Mouse (Mus musculus) liver, embryonic 13.5 days (tissue): Measurements from ENCODE around the gene Smtnl1. TPM values are rescaled to one million over a fixed set of nuclear protein-coding genes. Genes with fewer than 3 reads are reported as not detected.

Experiments used
- ATAC-seq: fragments of 200-750 bp; cut with Nextera tagmentation; 2 replicates; pipeline ENCODE4 v1.8.0; 2017; ENCODE audit warnings: low read depth, mild to moderate bottlenecking, moderate number of reproducible peaks, moderate library complexity
- DNase-seq: peaks from one replicate; pipeline ENCODE4 v3.0.0; 2022
- H3K27ac ChIP-seq: fragments of 300-500 bp; sonication (generic); 2 replicates; pipeline ENCODE4 v1.5.1; 2015; ENCODE audit warnings: moderate library complexity, mild to moderate bottlenecking, inconsistent platforms
- H3K27me3 ChIP-seq: fragments of 300-500 bp; sonication (generic); 2 replicates; pipeline ENCODE4 v1.6.1; 2015; ENCODE audit warnings: mild to moderate bottlenecking, inconsistent platforms
- H3K36me3 ChIP-seq: fragments of 300-500 bp; sonication (generic); 2 replicates; pipeline ENCODE4 v1.6.1; 2015; ENCODE audit warnings: mild to moderate bottlenecking, inconsistent platforms
- H3K4me1 ChIP-seq: fragments of 300-500 bp; sonication (generic); replicated peaks from 2 replicates; pipeline ENCODE4 v1.6.1; 2015; ENCODE audit warnings: inconsistent platforms
- H3K4me2 ChIP-seq: fragments of 300-500 bp; sonication (generic); 2 replicates; pipeline ENCODE4 v1.6.1; 2015; ENCODE audit warnings: inconsistent platforms, mild to moderate bottlenecking, moderate library complexity
- H3K4me3 ChIP-seq: fragments of 300-500 bp; sonication (generic); replicated peaks from 2 replicates; pipeline ENCODE4 v1.5.1; 2015; ENCODE audit warnings: mild to moderate bottlenecking, inconsistent platforms
- H3K9ac ChIP-seq: fragments of 300-500 bp; sonication (generic); 2 replicates; pipeline ENCODE4 v1.6.1; 2015; ENCODE audit warnings: mild to moderate bottlenecking, inconsistent platforms
- H3K9me3 ChIP-seq: fragments of 300-500 bp; sonication (generic); replicated peaks from 2 replicates; pipeline ENCODE4 v1.6.1; 2016; ENCODE audit warnings: inconsistent platforms
- WGBS: fragments of 180-500 bp; shearing (Covaris S2); methylation state at CpG from one replicate; pipeline ENCODE4 v1.1.7; 2015; ENCODE audit not compliant: insufficient replicate concordance; 5-methylcytosine and 5-hydroxymethylcytosine counted together
- polyA plus RNA-seq: library from polyadenylated mRNA; unstranded; fragments of >200 nt; fragmentation: Nextera tagmentation; extraction: Ambion mirVana; gene quantifications from 2 replicates; pipeline ENCODE4 v1.2.1, GENCODE M21; 2015

Smtnl1 gene
- polyA plus RNA-seq, 1 experiment from 2014 or later: 0.24 TPM

- H3K27ac ChIP-seq: peak overlapping the region; percentile 78
- WGBS: 69% methylated on average over 23 of the region's 23 CpGs
- ATAC-seq (peak; percentile 78), DNase-seq (no peak)
- peaks cover 76% of the 10 kb centered on the region for H3K4me1 ChIP-seq
- H3K4me3 ChIP-seq: no peak overlapping the region
- no peaks in the 10 kb centered on the region for H3K27me3 ChIP-seq
- no peaks in the 10 kb centered on the region for H3K9me3 ChIP-seq
- peaks cover 100% of the 10 kb centered on the region for H3K36me3 ChIP-seq
- 0 out of 2 replicates have a peak overlapping the region, but pooled peaks have one; percentile 5 for H3K4me2 ChIP-seq
- 0 out of 2 replicates have a peak overlapping the region, but pooled peaks have one; percentile 28 for H3K9ac ChIP-seq
Observed at GRCm38 (mm10) chr2:84851130-84852040, 28.9 kb upstream of the Smtnl1 start.

- WGBS: 73% methylated on average over 7 of the region's 7 CpGs
- DNase-seq: no peak
- Histone ChIP-seq H3K27ac (peak overlapping the region; percentile 78), H3K9me3 (no peaks in the 10 kb centered on the region), H3K4me2 (0 out of 2 replicates have a peak overlapping the region, but pooled peaks have one; percentile 5), H3K36me3 (peaks cover 100% of the 10 kb centered on the region), H3K27me3 (no peaks in the 10 kb centered on the region), H3K9ac (0 out of 2 replicates have a peak overlapping the region, but pooled peaks have one; percentile 28), H3K4me1 (peaks cover 82% of the 10 kb centered on the region), H3K4me3 (no peak overlapping the region)
- ATAC-seq: peak; percentile 62
Observed at GRCm38 (mm10) chr2:84850407-84851129, 28.1 kb upstream of the Smtnl1 start.

GRCm38 (mm10) chr2:84845226-84845625 lies 22.8 kb upstream of the Smtnl1 start:
- WGBS: 67% methylated on average over 1 of the region's 1 CpGs
- DNase-seq: no peak
- H3K9me3 ChIP-seq: no peaks in the 10 kb centered on the region
- peaks cover 80% of the 10 kb centered on the region for H3K4me1 ChIP-seq
- ATAC-seq: no peak
- no peaks in the 10 kb centered on the region for H3K27me3 ChIP-seq
- H3K9ac ChIP-seq: peak overlapping the region; percentile 24; the same call in 1 of the 2 replicates
- 0 out of 2 replicates have a peak overlapping the region, but pooled peaks have one; percentile 85 for H3K4me3 ChIP-seq
- peak overlapping the region; percentile 99 for H3K27ac ChIP-seq
- H3K4me2 ChIP-seq: peak overlapping the region; percentile 27
- H3K36me3 ChIP-seq: peaks cover 84% of the 10 kb centered on the region

- peak overlapping the region; percentile 72 for H3K4me2 ChIP-seq
- peak; percentile 56 for DNase-seq
- H3K9ac ChIP-seq: peak overlapping the region; percentile 97
- H3K9me3 ChIP-seq: no peaks in the 10 kb centered on the region
- no peaks in the 10 kb centered on the region; the same call in 1 of the 2 replicates for H3K27me3 ChIP-seq
- H3K36me3 ChIP-seq: peaks cover 68% of the 10 kb centered on the region
- H3K4me3 ChIP-seq: peak overlapping the region; percentile 85
- WGBS: 26% methylated on average over 6 of the region's 6 CpGs
- H3K4me1 ChIP-seq: peaks cover 70% of the 10 kb centered on the region
- ATAC-seq: peak; percentile 11; the same call in 1 of the 2 replicates
- H3K27ac ChIP-seq: peak overlapping the region; percentile 99
Observed at GRCm38 (mm10) chr2:84843654-84844053, 21.2 kb upstream of the Smtnl1 start.

DNA sequence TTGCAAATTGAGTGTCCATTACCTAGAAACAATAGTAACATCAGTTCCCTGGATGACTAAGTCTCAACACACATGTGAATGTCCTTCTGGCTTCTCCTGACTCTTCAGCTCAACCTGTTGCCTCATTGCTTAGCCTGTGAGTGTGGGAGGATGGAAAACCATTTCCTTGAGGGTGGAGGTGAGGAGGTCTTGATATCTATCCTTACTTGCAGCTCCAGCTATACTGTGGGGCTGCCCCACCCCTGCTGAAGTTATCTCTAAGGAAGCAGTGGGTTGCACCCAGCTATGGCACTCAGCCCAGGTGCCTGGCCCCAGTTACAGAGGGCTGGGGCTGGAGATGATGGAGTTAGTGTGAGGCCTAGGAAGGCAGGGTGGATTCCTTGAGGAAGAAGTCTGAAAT lies 19.5 kb upstream of the Smtnl1 start:
- Histone ChIP-seq H3K9me3 (no peaks in the 10 kb centered on the region), H3K4me1 (peaks cover 72% of the 10 kb centered on the region)

DNA sequence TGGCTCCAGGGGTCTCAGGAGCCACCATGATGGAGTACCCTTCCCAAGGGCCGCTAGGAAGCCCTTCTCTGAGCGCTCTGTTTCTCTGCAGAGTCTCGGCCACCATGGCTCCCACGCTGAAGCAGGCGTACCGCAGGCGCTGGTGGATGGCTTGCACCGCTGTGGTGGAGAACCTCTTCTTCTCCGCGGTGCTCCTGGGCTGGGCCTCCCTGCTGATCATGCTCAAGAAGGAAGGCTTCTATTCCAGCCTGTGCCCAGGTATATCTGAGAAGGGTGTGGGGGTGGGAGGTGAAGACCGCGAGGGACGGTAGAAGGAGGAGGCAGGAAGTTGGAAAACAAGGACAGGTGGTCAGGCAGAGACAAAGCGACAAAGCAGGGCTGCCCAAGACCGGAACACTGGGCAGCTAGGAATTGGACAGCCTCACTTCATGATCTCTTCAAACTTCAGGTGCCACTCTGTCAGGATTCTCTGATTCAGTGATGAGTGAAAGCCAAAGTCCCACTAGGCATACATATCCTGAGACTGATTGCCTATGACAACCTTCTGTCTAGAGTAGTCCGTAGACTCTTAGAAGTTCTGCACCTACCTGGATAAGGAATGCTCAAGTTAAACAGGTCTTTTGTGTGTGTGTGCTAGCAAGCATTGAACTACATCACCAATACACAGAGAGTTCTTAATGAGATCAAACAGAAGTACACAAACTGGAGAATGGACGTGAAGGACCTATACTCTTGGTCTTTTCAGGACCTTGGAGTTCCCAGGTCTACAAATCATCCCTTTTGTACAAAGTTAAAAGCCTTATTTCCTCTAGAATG lies 18.5 kb upstream of the Smtnl1 start:
- 3% methylated on average over 17 of the region's 17 CpGs for WGBS
- H3K27me3 ChIP-seq: peaks cover 6% of the 10 kb centered on the region
- DNase-seq: no peak

More for the DNA sequence above, 19.5 kb upstream of the Smtnl1 start:
- peaks cover 50% of the 10 kb centered on the region for H3K36me3 ChIP-seq
- H3K27me3 ChIP-seq: peaks cover 6% of the 10 kb centered on the region
- DNase-seq: peak; percentile 87
- H3K9ac ChIP-seq: peak overlapping the region; percentile 97
- ATAC-seq: peak; percentile 95
- peak overlapping the region; percentile 85 for H3K4me3 ChIP-seq
- peak overlapping the region; percentile 72 for H3K4me2 ChIP-seq
- peak overlapping the region; percentile 99 for H3K27ac ChIP-seq

GRCm38 (mm10) chr2:84840016-84840747 lies 17.7 kb upstream of the Smtnl1 start:
- peaks cover 61% of the 10 kb centered on the region for H3K4me1 ChIP-seq
- peak overlapping the region; percentile 72 for H3K4me2 ChIP-seq
- ATAC-seq (peak; percentile 42), DNase-seq (peak; percentile 63)
- peak overlapping the region; percentile 97 for H3K9ac ChIP-seq
- H3K9me3 ChIP-seq: no peaks in the 10 kb centered on the region
- peak overlapping the region; percentile 85 for H3K4me3 ChIP-seq
- peak overlapping the region; percentile 99 for H3K27ac ChIP-seq
- under 1% methylated on average over 54 of the region's 54 CpGs for WGBS
- peaks cover 33% of the 10 kb centered on the region for H3K36me3 ChIP-seq
- peaks cover 6% of the 10 kb centered on the region for H3K27me3 ChIP-seq

More for the DNA sequence above, 18.5 kb upstream of the Smtnl1 start:
- Histone ChIP-seq H3K36me3 (peaks cover 41% of the 10 kb centered on the region), H3K27ac (peak overlapping the region; percentile 99), H3K9ac (peak overlapping the region; percentile 97), H3K9me3 (no peaks in the 10 kb centered on the region), H3K4me3 (peak overlapping the region; percentile 85), H3K4me1 (peaks cover 68% of the 10 kb centered on the region), H3K4me2 (peak overlapping the region; percentile 72)
- peak; percentile 1; the same call in 1 of the 2 replicates for ATAC-seq

DNA sequence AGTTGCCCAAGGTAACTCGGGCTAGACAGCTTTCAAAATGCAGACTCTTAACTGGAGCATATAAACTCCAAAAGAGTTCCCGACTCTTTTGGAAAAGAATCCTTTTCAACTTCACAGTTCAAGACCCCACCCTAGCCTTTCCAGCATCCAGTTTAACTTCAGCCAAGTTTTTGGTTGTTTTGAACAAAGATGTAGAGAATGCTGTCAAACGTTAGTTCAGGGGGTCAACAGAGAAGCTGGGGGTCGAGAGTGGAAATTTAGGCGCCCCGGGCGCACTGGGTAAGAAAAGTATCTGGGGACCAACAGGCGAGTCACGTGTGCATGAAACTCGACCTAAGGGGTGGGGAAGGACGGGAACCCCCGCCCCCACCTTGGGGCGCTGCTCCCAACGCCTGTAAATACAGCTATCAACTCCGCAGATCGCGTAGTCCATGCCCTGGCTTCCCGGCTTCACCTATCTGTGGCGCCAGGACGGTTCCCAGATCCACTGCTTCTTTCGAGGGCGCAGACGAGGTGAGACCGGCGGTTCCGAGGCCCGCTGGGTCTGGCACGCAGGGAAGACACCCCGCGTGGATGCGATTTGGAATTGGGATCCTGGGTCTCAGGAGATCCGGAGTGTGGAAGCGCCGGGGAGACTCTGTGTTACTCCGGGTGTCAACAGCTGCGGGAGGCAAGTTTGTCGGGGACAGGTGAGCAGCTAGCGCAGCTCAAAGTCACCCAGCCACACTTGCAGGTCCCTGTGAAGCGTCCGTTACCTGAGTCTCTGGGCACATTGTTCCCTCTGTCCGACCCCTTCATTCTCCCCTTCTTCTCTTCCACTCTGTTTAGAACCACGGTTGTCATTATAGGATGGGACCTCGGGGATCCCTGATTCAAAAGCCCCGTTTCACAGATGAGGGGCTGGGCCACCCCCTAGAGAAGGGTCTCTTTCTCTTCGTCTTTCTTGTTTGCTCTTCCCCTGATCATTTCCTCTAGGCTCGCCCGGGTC lies 16.8 kb upstream of the Smtnl1 start:
- Histone ChIP-seq H3K4me3 (peak overlapping the region; percentile 85), H3K36me3 (peaks cover 24% of the 10 kb centered on the region), H3K27me3 (peaks cover 6% of the 10 kb centered on the region), H3K9me3 (no peaks in the 10 kb centered on the region), H3K4me1 (peaks cover 52% of the 10 kb centered on the region), H3K9ac (peak overlapping the region; percentile 97), H3K4me2 (peak overlapping the region; percentile 72), H3K27ac (peak overlapping the region; percentile 99)
- DNase-seq (peak; percentile 69), ATAC-seq (peak; percentile 57)
- under 1% methylated on average over 47 of the region's 47 CpGs for WGBS

GRCm38 (mm10) chr2:84838593-84838949 lies 16.1 kb upstream of the Smtnl1 start, which contains the start of gene Slc43a1:
TSS of gene Slc43a1 (plus strand) at chr2:84838850.
- no peak for DNase-seq
- H3K27ac ChIP-seq: peak within 1 kb of the TSS; percentile 99
- H3K9me3 ChIP-seq: no peaks in the 10 kb centered on the region
- peaks cover 17% of the 10 kb centered on the region for H3K36me3 ChIP-seq
- peaks cover 6% of the 10 kb centered on the region for H3K27me3 ChIP-seq
- H3K4me1 ChIP-seq: peaks cover 45% of the 10 kb centered on the region
- peak within 1 kb of the TSS; percentile 72 for H3K4me2 ChIP-seq
- ATAC-seq: no peak
- WGBS: 18% methylated on average over 10 of the region's 10 CpGs
- peak within 1 kb of the TSS; percentile 97 for H3K9ac ChIP-seq
- H3K4me3 ChIP-seq: peak within 1 kb of the TSS; percentile 85
